Mouse (Mus musculus): ENCODE data around the gene Tet3. TPM values are rescaled to one million over a fixed set of nuclear protein-coding genes. Genes with fewer than 3 reads are reported as not detected.

Gene Tet3
- polyA plus RNA-seq (2017; shearing (Covaris generic)) = 49.1 TPM

GRCm38 (mm10) chr6:83459034-83459644 is at the start of gene Tet3:
TSS of gene Tet3 (minus strand) at chr6:83459084.

GRCm38 (mm10) chr6:83506258-83507167 is 47.6 kb upstream of the Tet3 start, which contains the start of gene Dguok:
TSS of gene Dguok (minus strand) at chr6:83506969.

GRCm38 (mm10) chr6:83348873-83349272 is 110.0 kb downstream of the Tet3 start, which contains the start of gene Bola3:
TSS of gene Bola3 (plus strand) at chr6:83349147.

GRCm38 (mm10) chr6:83325525-83326393 is 133.1 kb downstream of the Tet3 start, which contains the start of the genes Mthfd2 and Mob1a:
TSS of gene Mthfd2 (minus strand) at chr6:83325908.
TSS of gene Mob1a (plus strand) at chr6:83326016.

Other genes starting within 250 kb of the Tet3 start
- 0.94 TPM for gene Slc4a5, start 239.3 kb downstream of the Tet3 start, polyA plus RNA-seq (2017; shearing (Covaris generic))
- gene Mthfd2, start 133.2 kb downstream of the Tet3 start, polyA plus RNA-seq (2017; shearing (Covaris generic)) = 85.7 TPM
- gene Mob1a, start 133.1 kb downstream of the Tet3 start, polyA plus RNA-seq (2017; shearing (Covaris generic)) = 67.5 TPM
- 41.7 TPM for gene Bola3, start 109.9 kb downstream of the Tet3 start, polyA plus RNA-seq (2017; shearing (Covaris generic))
- 143 TPM for gene Dguok, start 47.9 kb upstream of the Tet3 start, polyA plus RNA-seq (2017; shearing (Covaris generic))
- 27.0 TPM for gene Actg2, start 77.2 kb upstream of the Tet3 start, polyA plus RNA-seq (2017; shearing (Covaris generic))
- gene Stambp, start 113.6 kb upstream of the Tet3 start, polyA plus RNA-seq (2017; shearing (Covaris generic)) = 45.0 TPM
- gene Clec4f, start 197.1 kb upstream of the Tet3 start, polyA plus RNA-seq (2017; shearing (Covaris generic)) = not detected
- not detected for gene Cd207, start 218.8 kb upstream of the Tet3 start, polyA plus RNA-seq (2017; shearing (Covaris generic))